ENCODE assay signal across 23 mouse cellular contexts in the genomic region with DNA sequence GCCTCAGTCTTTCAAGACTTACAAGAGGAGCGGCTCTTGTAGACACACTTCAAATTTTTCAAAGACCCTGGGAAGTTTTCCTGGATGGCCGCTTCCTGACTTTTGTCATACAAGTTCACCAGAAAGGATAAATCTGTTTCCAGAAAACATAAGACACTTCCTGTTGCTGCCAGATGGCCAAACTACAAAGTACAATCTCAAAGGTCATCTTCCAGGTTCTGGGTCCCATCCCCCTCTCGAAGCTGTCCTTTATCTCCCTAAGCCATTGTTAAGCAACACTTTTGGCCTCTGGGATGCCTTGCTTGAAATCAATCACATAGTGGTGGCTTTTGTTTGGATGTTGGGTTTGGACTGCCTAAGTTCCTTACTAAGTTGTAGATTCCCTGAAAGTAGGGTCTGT. TPM values are rescaled to one million over a fixed set of nuclear protein-coding genes. Genes with fewer than 3 reads are reported as not detected.
A peak's percentile ranks its signal among the peaks of the same experiment; 100 is the strongest.
DNase-seq lines count a peak whose midpoint lies in the region; ATAC-seq and TF ChIP-seq lines count a peak whose summit lies in the region.
"Had no signal": no experiment of that assay in that cellular context is flagged by ENCODE, and none has a peak within 500 bp of the region (broad histone marks: within the 10 kb centered on the region; RNA-seq: fewer than 3 reads in every experiment).

No protein-coding gene starts in this region.

- TF ChIP-seq EP300 in heart, postnatal 0 days (IDR thresholded peaks at IDR 0.05; ENCODE audit: low read depth), result no peak

- no peak overlapping the region for H3K9ac ChIP-seq in heart, postnatal 0 days (replicated peaks; ENCODE audit: low read depth, low read length)
- no peak overlapping the region for H3K9ac ChIP-seq in heart, embryonic 12.5 days
- no peak overlapping the region for H3K9ac ChIP-seq in kidney, embryonic 15.5 days
- no peak overlapping the region for H3K9ac ChIP-seq in lung, embryonic 16.5 days (ENCODE audit: low read length)
- H3K9ac ChIP-seq: embryonic facial prominence, embryonic 13.5 days; forebrain, embryonic 12.5 days; heart, embryonic 15.5 days had no signal

- peaks cover 48% of the 10 kb centered on the region for H3K4me1 ChIP-seq in heart, postnatal 0 days (ENCODE audit: control insufficient read depth, insufficient read depth)
- H3K4me1 ChIP-seq in heart, embryonic 12.5 days (replicated peaks), result peaks cover 75% of the 10 kb centered on the region
- peaks cover 11% of the 10 kb centered on the region; the same call in 1 of the 2 replicates for H3K4me1 ChIP-seq in kidney, embryonic 15.5 days
- peaks cover 24% of the 10 kb centered on the region for H3K4me1 ChIP-seq in lung, embryonic 16.5 days (replicated peaks; ENCODE audit: control insufficient read depth, insufficient read depth, low read length)
- no peaks in the 10 kb centered on the region for H3K4me1 ChIP-seq in lung, adult 2 months (ENCODE audit: control insufficient read depth, insufficient read depth, low read length)

- no peaks in the 10 kb centered on the region for H3K9me3 ChIP-seq in heart, postnatal 0 days (replicated peaks; ENCODE audit: control insufficient read depth, low read length)
- H3K9me3 ChIP-seq in heart, embryonic 12.5 days (replicated peaks), result no peaks in the 10 kb centered on the region
- H3K9me3 ChIP-seq in kidney, embryonic 15.5 days (replicated peaks), result no peaks in the 10 kb centered on the region
- H3K9me3 ChIP-seq in lung, embryonic 16.5 days (ENCODE audit: control insufficient read depth, low read length), result no peaks in the 10 kb centered on the region
- H3K9me3 ChIP-seq: embryonic facial prominence, embryonic 13.5 days; forebrain, embryonic 12.5 days; heart, embryonic 10.5 days; heart, embryonic 15.5 days; hindbrain, embryonic 10.5 days had no signal

- TF ChIP-seq CTCF in heart, postnatal 0 days (IDR thresholded peaks at IDR 0.05; ENCODE audit: low read depth), result no peak
- TF ChIP-seq CTCF in lung, adult 2 months (IDR thresholded peaks at IDR 0.05; ENCODE audit: insufficient read depth, low read length), result no peak

- H3K4me3 ChIP-seq in heart, postnatal 0 days (ENCODE audit: low read depth, low read length), result no peak overlapping the region
- no peak overlapping the region for H3K4me3 ChIP-seq in heart, embryonic 12.5 days
- no peak overlapping the region for H3K4me3 ChIP-seq in kidney, embryonic 15.5 days (replicated peaks)
- no peak overlapping the region for H3K4me3 ChIP-seq in lung, embryonic 16.5 days (ENCODE audit: low read length)
- no peak overlapping the region for H3K4me3 ChIP-seq in lung, adult 2 months (replicated peaks; ENCODE audit: extremely low read depth, low read depth, low read length)
- H3K4me3 ChIP-seq: embryonic facial prominence, embryonic 13.5 days; forebrain, embryonic 12.5 days; heart, embryonic 10.5 days; heart, embryonic 15.5 days; hindbrain, embryonic 10.5 days had no signal

- no peak overlapping the region for H3K4me2 ChIP-seq in heart, postnatal 0 days (ENCODE audit: low read depth, low read length)
- no peak overlapping the region for H3K4me2 ChIP-seq in heart, embryonic 12.5 days
- H3K4me2 ChIP-seq in kidney, embryonic 15.5 days, result no peak overlapping the region
- no peak overlapping the region for H3K4me2 ChIP-seq in lung, embryonic 16.5 days (ENCODE audit: low read depth, low read length)
- H3K4me2 ChIP-seq: embryonic facial prominence, embryonic 13.5 days; forebrain, embryonic 12.5 days; heart, embryonic 15.5 days had no signal

- no peak overlapping the region for H3K27ac ChIP-seq in heart, postnatal 0 days (ENCODE audit: low read depth)
- H3K27ac ChIP-seq in heart, embryonic 12.5 days (ENCODE audit: poor library complexity, severe bottlenecking), result no peak overlapping the region
- H3K27ac ChIP-seq in kidney, embryonic 15.5 days, result no peak overlapping the region
- H3K27ac ChIP-seq in lung, embryonic 16.5 days (ENCODE audit: low read length), result peak overlapping the region; percentile 25
- H3K27ac ChIP-seq: embryonic facial prominence, embryonic 13.5 days; forebrain, embryonic 12.5 days; heart, embryonic 10.5 days; heart, embryonic 15.5 days had no signal

- WGBS in heart, postnatal 0 days, result 73% methylated on average over 3 of the region's 3 CpGs
- 80% methylated on average over 3 of the region's 3 CpGs for WGBS in heart, embryonic 12.5 days
- WGBS in kidney, embryonic 15.5 days, result 71% methylated on average over 3 of the region's 3 CpGs
- 58% methylated on average over 3 of the region's 3 CpGs for WGBS in lung, embryonic 16.5 days
- 54% methylated on average over 3 of the region's 3 CpGs for WGBS in lung, adult 2 months

- TF ChIP-seq POLR2A in lung, adult 2 months (IDR thresholded peaks at IDR 0.05; ENCODE audit: borderline replicate concordance, extremely low read depth, low read depth, low read length), result no peak

- H3K27me3 ChIP-seq in heart, postnatal 0 days (ENCODE audit: control insufficient read depth, insufficient read depth, low read length), result no peaks in the 10 kb centered on the region
- H3K27me3 ChIP-seq in heart, embryonic 12.5 days (replicated peaks), result no peaks in the 10 kb centered on the region
- no peaks in the 10 kb centered on the region for H3K27me3 ChIP-seq in kidney, embryonic 15.5 days
- H3K27me3 ChIP-seq in lung, embryonic 16.5 days (ENCODE audit: control insufficient read depth, insufficient read depth, low read depth, low read length), result no peaks in the 10 kb centered on the region
- H3K27me3 ChIP-seq: embryonic facial prominence, embryonic 13.5 days; forebrain, embryonic 12.5 days; heart, embryonic 15.5 days had no signal

- peak; percentile 5 for DNase-seq in heart, postnatal 0 days (ENCODE audit: low spot score)
- DNase-seq in kidney, postnatal 14 days, result peak; percentile 37
- no peak for DNase-seq in lung, adult 2 months
- DNase-seq in yolk sac, embryonic 10.5 days (ENCODE audit: low spot score), result peak; percentile 30
- DNase-seq: adrenal gland, postnatal 14 days; B cell, adult 2 months; cerebellum, adult 18-20 months; cerebellum, adult 9-11 months; cerebellum, postnatal 36 days; gastrocnemius, postnatal 10 days; heart, adult 18-20 months had no signal

- ATAC-seq in heart, postnatal 0 days (ENCODE audit: insufficient read depth, low read depth), result no peak
- ATAC-seq in heart, embryonic 12.5 days (ENCODE audit: insufficient number of reproducible peaks, low FRiP score), result no peak
- no peak for ATAC-seq in kidney, embryonic 15.5 days (replicated peaks; ENCODE audit: low FRiP score)
- peak; percentile 55; the same call in 1 of the 2 replicates for ATAC-seq in lung, embryonic 16.5 days (ENCODE audit: low read depth)
- ATAC-seq: activated CD4-positive, CD25-positive, alpha-beta regulatory T cell, adult 4 months; CD4-positive, CD25-positive, alpha-beta regulatory T cell, adult 4 months; forebrain, embryonic 16.5 days had no signal

- no peaks in the 10 kb centered on the region for H3K36me3 ChIP-seq in heart, postnatal 0 days (replicated peaks; ENCODE audit: control insufficient read depth, insufficient read depth, low read length)
- peaks cover 11% of the 10 kb centered on the region for H3K36me3 ChIP-seq in heart, embryonic 12.5 days
- H3K36me3 ChIP-seq in kidney, embryonic 15.5 days, result no peaks in the 10 kb centered on the region
- H3K36me3 ChIP-seq in lung, embryonic 16.5 days (ENCODE audit: control insufficient read depth, insufficient read depth, low read length), result peaks cover 4% of the 10 kb centered on the region; the same call in 1 of the 2 replicates
- H3K36me3 ChIP-seq: embryonic facial prominence, embryonic 13.5 days; forebrain, embryonic 12.5 days; G1E; heart, embryonic 15.5 days; hindbrain, embryonic 10.5 days had no signal

RNA-seq across cellular contexts. Expression of gene Tgfb2, which starts 21.7 kb away (rescaled TPM):
- total RNA-seq in heart, postnatal 0 days (2014; rRNA removed; ENCODE audit: low replicate concordance), result 14.8 and 17.7 TPM in 2 replicates
- polyA plus RNA-seq in heart, postnatal 0 days (2015; fragmentation: Nextera tagmentation; extraction: Ambion mirVana), result 19.9 and 21.0 TPM in 2 replicates
- polyA plus RNA-seq in heart, embryonic 12.5 days (2016; fragmentation: Nextera tagmentation; extraction: Ambion mirVana), result 69.0 and 74.2 TPM in 2 replicates
- polyA plus RNA-seq in kidney, embryonic 15.5 days (2015; fragmentation: Nextera tagmentation; extraction: Ambion mirVana), result 16.4 and 23.5 TPM in 2 replicates
- 102 and 106 TPM in 2 replicates for polyA plus RNA-seq in lung, embryonic 16.5 days (2015; fragmentation: Nextera tagmentation; extraction: Ambion mirVana)
- 5.6 and 5.9 TPM in 2 replicates for polyA plus RNA-seq in lung, adult 2 months (2012; rRNA removed)
